Mouse (Mus musculus): ENCODE measurements at regions not wholly inside any gene's neighbourhood (a gene's known extent, or its start where the extent isn't known, plus 50 kb on each side); places are given as distances from the start of the nearest gene placed in this dataset.

DNA sequence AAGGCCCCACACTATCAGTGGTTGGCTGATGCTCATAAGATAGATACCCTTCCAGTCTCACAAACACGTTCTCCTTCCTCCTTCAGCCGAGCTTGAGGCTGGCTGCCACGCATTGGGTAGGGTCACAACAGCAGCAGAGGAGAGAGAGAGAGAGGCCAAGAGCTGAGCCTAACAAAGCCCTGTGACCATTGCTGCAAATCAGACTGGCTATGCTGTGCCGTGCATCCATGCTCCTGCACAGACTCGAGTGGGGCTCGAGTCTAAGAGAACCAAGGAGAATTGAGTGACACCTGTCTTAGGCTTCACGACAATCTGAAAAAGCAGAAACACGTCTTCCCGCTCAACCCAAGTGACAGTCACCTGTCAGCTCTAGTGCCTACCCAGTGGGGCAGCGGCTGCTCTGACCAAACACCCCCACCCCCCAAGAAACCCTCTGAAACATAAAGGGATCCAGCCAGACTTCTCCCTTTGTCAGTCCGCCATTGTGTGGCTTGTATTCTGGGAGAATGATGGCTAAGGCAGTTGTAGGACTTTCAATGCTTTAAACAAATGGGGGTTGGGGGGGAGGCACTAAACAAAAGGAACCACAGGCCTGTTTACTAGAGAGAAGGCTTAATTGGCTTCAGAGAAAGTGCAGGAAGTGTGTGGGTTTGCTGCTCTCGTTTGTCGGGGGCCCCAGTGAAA is 353.7 kb upstream of the Jarid2 start:
- Histone ChIP-seq H3K4me3 (replicated peaks; ENCODE audit: insufficient read depth, low read depth, low read length) (no peak overlapping the region), H3K27me3 (ENCODE audit: control insufficient read depth, insufficient read depth, low read length) (no peaks in the 10 kb centered on the region), H3K4me1 (ENCODE audit: control insufficient read depth, insufficient read depth, low read length) (no peaks in the 10 kb centered on the region), H3K27ac (ENCODE audit: insufficient read depth, low read length) (no peak overlapping the region)
- TF ChIP-seq POLR2A (IDR thresholded peaks at IDR 0.05; ENCODE audit: borderline replicate concordance, insufficient read depth, low read length) = no peak
- no peak for TF ChIP-seq CTCF (IDR thresholded peaks at IDR 0.05; ENCODE audit: borderline replicate concordance, insufficient read depth, low read depth, low read length)
- no peak for DNase-seq
- WGBS = 82% methylated on average over 13 of the region's 13 CpGs

DNA sequence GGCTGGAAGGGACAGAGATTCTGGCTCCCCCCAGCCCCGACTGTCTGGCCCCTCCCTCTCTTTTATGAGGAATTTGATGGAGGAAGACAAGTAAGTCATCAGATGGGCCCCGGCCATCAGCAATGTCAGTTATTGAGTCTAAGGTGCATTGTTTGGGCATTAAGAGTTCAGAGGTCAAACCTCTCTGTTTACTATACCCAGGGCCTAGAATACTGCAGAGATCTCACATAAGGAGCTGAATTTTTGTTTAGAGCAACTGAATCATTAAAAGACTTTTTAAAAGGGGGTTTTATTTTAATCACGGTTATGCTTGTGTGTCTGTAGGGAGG is 353.1 kb upstream of the Jarid2 start:
- WGBS = 62% methylated on average over 3 of the region's 3 CpGs
- H3K27ac ChIP-seq (ENCODE audit: insufficient read depth, low read length) = no peak overlapping the region
- no peak for TF ChIP-seq POLR2A (IDR thresholded peaks at IDR 0.05; ENCODE audit: borderline replicate concordance, insufficient read depth, low read length)
- TF ChIP-seq CTCF (IDR thresholded peaks at IDR 0.05; ENCODE audit: borderline replicate concordance, insufficient read depth, low read depth, low read length) = no peak
- H3K4me3 ChIP-seq (replicated peaks; ENCODE audit: insufficient read depth, low read depth, low read length) = no peak overlapping the region
- H3K4me1 ChIP-seq (ENCODE audit: control insufficient read depth, insufficient read depth, low read length) = no peaks in the 10 kb centered on the region
- DNase-seq = no peak
- H3K27me3 ChIP-seq (ENCODE audit: control insufficient read depth, insufficient read depth, low read length) = no peaks in the 10 kb centered on the region

DNA sequence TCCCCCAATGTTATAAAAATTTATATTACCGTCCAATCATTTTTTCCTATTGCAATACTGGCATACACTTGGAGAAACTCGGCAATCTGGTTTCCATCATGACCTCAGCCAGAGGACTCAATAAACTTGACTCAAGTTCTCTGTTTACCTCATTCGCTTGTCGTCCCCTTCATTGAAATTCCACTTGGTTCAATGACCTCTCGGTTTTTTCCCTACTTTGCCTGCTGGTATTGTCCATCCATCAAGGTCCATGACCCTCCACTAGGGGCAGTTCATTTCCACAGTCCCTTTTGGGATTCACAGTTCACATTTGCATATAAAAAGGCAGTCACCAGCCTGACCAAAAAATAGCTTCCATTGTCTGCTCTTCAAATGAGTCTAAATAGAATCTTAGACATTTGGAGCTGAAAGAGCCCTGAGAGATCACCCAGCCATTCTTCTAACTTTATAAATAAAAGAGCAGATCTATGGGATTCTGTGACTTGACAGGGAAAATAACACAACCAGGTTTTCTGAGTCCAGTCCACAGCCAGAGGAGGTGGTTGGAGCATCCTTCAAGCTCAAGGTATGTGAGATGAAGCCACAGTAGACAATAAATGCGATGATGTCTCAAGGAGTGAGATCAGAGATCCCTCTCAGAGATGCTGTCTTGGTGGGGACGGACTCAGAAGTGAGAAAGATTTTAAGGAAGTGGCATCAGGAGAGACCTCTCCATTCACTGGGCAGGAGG is 347.4 kb upstream of the Jarid2 start:
- no peaks in the 10 kb centered on the region for H3K27me3 ChIP-seq (ENCODE audit: control insufficient read depth, insufficient read depth, low read length)
- TF ChIP-seq POLR2A (IDR thresholded peaks at IDR 0.05; ENCODE audit: borderline replicate concordance, insufficient read depth, low read length) (no peak), CTCF (IDR thresholded peaks at IDR 0.05; ENCODE audit: borderline replicate concordance, insufficient read depth, low read depth, low read length) (no peak)
- WGBS = 83% methylated on average over 7 of the region's 7 CpGs
- no peak for DNase-seq
- peaks cover 4% of the 10 kb centered on the region; the same call in 1 of the 2 replicates for H3K4me1 ChIP-seq (ENCODE audit: control insufficient read depth, insufficient read depth, low read length)
- no peak overlapping the region for H3K27ac ChIP-seq (ENCODE audit: insufficient read depth, low read length)
- H3K4me3 ChIP-seq (replicated peaks; ENCODE audit: insufficient read depth, low read depth, low read length) = no peak overlapping the region

DNA sequence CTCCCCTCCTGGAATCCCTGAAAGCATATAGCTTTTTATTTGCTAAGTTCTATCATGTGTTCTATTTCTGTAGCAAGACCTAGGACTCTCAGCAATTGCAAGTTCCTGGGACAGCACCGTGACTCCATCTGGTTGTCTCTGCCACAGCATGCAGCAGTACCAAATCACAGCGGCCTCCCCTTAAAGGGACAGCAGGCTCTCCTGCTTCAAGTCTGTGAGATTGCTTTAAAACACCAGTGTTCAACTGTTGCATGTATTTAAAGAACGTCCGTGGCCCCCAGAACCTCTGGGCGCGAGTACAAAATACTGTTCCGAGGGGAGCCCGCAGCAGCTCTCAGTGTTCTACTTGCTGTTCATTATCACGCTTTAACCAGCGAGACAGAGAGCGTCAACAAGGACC is 346.0 kb upstream of the Jarid2 start:
- TF ChIP-seq POLR2A (IDR thresholded peaks at IDR 0.05; ENCODE audit: borderline replicate concordance, insufficient read depth, low read length) (no peak), CTCF (IDR thresholded peaks at IDR 0.05; ENCODE audit: borderline replicate concordance, insufficient read depth, low read depth, low read length) (no peak)
- DNase-seq = peak in 1 of 2 experiments; percentile 43
- H3K4me3 ChIP-seq (replicated peaks; ENCODE audit: insufficient read depth, low read depth, low read length) = no peak overlapping the region
- no peaks in the 10 kb centered on the region for H3K27me3 ChIP-seq (ENCODE audit: control insufficient read depth, insufficient read depth, low read length)
- H3K4me1 ChIP-seq (ENCODE audit: control insufficient read depth, insufficient read depth, low read length) = peaks cover 4% of the 10 kb centered on the region; the same call in 1 of the 2 replicates
- no peak overlapping the region for H3K27ac ChIP-seq (ENCODE audit: insufficient read depth, low read length)
- WGBS = 48% methylated on average over 11 of the region's 11 CpGs

DNA sequence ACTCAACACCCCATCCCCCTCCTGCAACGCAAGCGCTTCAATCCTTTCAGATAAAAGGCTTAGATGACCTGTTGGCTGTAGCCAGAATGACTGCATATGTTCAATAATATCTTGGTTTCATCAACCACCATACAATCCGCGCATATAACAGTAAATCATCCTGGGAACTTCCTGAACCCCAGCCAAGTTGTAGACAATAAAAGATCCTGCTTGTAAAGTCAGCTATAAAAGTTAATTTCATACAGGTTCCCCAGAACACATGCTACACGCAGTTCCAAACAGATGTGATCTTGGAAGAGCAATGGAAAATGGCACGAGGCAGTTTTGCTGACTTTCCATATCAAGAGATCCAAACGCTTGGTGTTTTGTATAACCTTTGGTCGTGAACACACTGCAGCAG is 342.5 kb upstream of the Jarid2 start:
- Histone ChIP-seq H3K27me3 (ENCODE audit: control insufficient read depth, insufficient read depth, low read length) (no peaks in the 10 kb centered on the region), H3K27ac (ENCODE audit: insufficient read depth, low read length) (no peak overlapping the region), H3K4me1 (ENCODE audit: control insufficient read depth, insufficient read depth, low read length) (peaks cover 4% of the 10 kb centered on the region; the same call in 1 of the 2 replicates), H3K4me3 (replicated peaks; ENCODE audit: insufficient read depth, low read depth, low read length) (no peak overlapping the region)
- TF ChIP-seq CTCF (IDR thresholded peaks at IDR 0.05; ENCODE audit: borderline replicate concordance, insufficient read depth, low read depth, low read length) = no peak
- no peak for TF ChIP-seq POLR2A (IDR thresholded peaks at IDR 0.05; ENCODE audit: borderline replicate concordance, insufficient read depth, low read length)
- WGBS = 97% methylated on average over 8 of the region's 8 CpGs
- DNase-seq = no peak

DNA sequence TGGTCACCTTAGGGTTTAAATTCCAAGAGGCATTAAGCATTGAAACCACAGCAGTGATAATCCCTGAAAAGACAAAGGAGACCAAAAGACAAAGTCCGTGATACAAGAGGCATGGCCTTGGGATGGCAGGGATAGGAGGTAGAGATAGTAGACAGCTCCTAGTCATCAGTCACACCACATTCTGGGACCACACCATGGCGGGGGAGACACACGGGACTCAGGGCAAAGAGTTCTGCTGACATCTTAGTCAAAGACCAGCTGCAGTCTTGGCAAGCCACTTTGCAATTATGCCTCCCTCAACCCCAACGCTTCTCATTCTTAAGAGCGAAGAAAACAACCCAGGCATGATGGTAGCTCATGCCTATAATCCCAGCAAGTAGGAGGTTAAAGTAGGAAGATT is 339.6 kb upstream of the Jarid2 start:
- H3K27me3 ChIP-seq (ENCODE audit: control insufficient read depth, insufficient read depth, low read length) = no peaks in the 10 kb centered on the region
- no peak overlapping the region for H3K4me3 ChIP-seq (replicated peaks; ENCODE audit: insufficient read depth, low read depth, low read length)
- WGBS = 89% methylated on average over 5 of the region's 5 CpGs
- peaks cover 7% of the 10 kb centered on the region; the same call in 1 of the 2 replicates for H3K4me1 ChIP-seq (ENCODE audit: control insufficient read depth, insufficient read depth, low read length)
- TF ChIP-seq CTCF (IDR thresholded peaks at IDR 0.05; ENCODE audit: borderline replicate concordance, insufficient read depth, low read depth, low read length) (no peak), POLR2A (IDR thresholded peaks at IDR 0.05; ENCODE audit: borderline replicate concordance, insufficient read depth, low read length) (no peak)
- no peak overlapping the region for H3K27ac ChIP-seq (ENCODE audit: insufficient read depth, low read length)
- no peak for DNase-seq

DNA sequence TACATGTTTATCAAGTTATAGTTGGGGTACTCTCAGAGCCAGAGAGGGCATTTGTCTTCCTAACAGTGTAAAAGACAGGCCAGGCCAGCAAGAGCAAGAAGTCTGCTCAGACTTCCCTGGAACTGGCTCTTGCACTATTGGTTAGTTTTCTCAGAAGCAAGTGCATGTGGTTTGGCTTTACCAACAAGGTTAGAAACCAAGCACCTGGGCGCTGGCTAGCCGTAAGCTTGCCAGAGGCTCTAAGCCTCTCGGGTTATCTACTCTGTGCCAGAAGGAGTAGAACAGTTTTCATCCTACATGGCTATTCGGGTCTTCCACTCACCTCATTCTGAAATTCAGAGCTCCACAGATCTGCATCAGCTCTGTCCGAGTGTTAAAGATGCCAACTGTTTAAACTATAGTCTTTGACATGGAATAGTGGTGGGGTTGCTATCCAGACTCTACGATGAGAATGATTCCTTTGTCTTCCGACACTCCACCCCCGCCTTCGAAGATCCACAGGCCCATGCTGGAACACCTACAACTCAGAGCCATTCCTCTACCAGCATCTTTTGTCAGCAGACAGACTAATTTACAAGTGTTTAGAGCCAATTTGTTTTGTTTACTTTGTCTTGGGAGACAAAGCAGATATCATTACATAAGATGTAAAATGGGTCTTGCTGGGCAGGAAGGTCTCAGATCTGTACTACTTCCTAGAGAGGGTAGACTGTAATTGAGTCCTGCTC is 338.4 kb upstream of the Jarid2 start:
- H3K4me1 ChIP-seq (ENCODE audit: control insufficient read depth, insufficient read depth, low read length) = peaks cover 7% of the 10 kb centered on the region; the same call in 1 of the 2 replicates
- no peak overlapping the region for H3K27ac ChIP-seq (ENCODE audit: insufficient read depth, low read length)
- no peaks in the 10 kb centered on the region for H3K27me3 ChIP-seq (ENCODE audit: control insufficient read depth, insufficient read depth, low read length)
- WGBS = 81% methylated on average over 9 of the region's 9 CpGs
- H3K4me3 ChIP-seq (replicated peaks; ENCODE audit: insufficient read depth, low read depth, low read length) = no peak overlapping the region
- DNase-seq = no peak
- no peak for TF ChIP-seq POLR2A (IDR thresholded peaks at IDR 0.05; ENCODE audit: borderline replicate concordance, insufficient read depth, low read length)
- TF ChIP-seq CTCF (IDR thresholded peaks at IDR 0.05; ENCODE audit: borderline replicate concordance, insufficient read depth, low read depth, low read length) = no peak

Measured in cerebellum, adult 2 months (tissue).